Mouse (Mus musculus): ENCODE results near the gene Mitd1. TPM values are rescaled to one million over a fixed set of nuclear protein-coding genes. Genes with fewer than 3 reads are reported as not detected.

The Mitd1 gene
- polyA plus RNA-seq, 1 experiment from 2014 or later = 23.1 TPM

GRCm38 (mm10) chr1:37865401-37866215 is 24.6 kb downstream of the Mitd1 start:
- H3K27ac ChIP-seq (replicated peaks) = peak overlapping the region; percentile 89
- WGBS = 14% methylated on average over 23 of the region's 23 CpGs
- peak overlapping the region; percentile 71 for H3K4me3 ChIP-seq
- H3K9me3 ChIP-seq (replicated peaks) = no peaks in the 10 kb centered on the region
- no peak for DNase-seq (ENCODE audit: low spot score)
- peaks cover 23% of the 10 kb centered on the region for H3K4me1 ChIP-seq
- H3K36me3 ChIP-seq = no peaks in the 10 kb centered on the region
- H3K27me3 ChIP-seq (ENCODE audit: low read depth, poor library complexity, severe bottlenecking) = peaks cover 14% of the 10 kb centered on the region; the same call in 1 of the 2 replicates

- peak overlapping the region; percentile 89 for H3K27ac ChIP-seq (replicated peaks)
- no peaks in the 10 kb centered on the region for H3K36me3 ChIP-seq
- WGBS = under 1% methylated on average over 88 of the region's 90 CpGs
Measured at GRCm38 (mm10) chr1:37864511-37865400, 25.5 kb downstream of the Mitd1 start.

GRCm38 (mm10) chr1:37850696-37851095 is 39.5 kb downstream of the Mitd1 start:
- peaks cover 4% of the 10 kb centered on the region; the same call in 1 of the 2 replicates for H3K36me3 ChIP-seq
- no peak for DNase-seq (ENCODE audit: low spot score)
- no peaks in the 10 kb centered on the region for H3K4me1 ChIP-seq
- H3K9me3 ChIP-seq (replicated peaks) = no peaks in the 10 kb centered on the region
- no peak overlapping the region for H3K27ac ChIP-seq (replicated peaks)
- H3K4me3 ChIP-seq = no peak overlapping the region
- WGBS = 67% methylated on average over 2 of the region's 2 CpGs
- no peaks in the 10 kb centered on the region for H3K27me3 ChIP-seq (ENCODE audit: low read depth, poor library complexity, severe bottlenecking)

More at GRCm38 (mm10) chr1:37864511-37865400, 25.5 kb downstream of the Mitd1 start:
- Histone ChIP-seq H3K4me1 (peaks cover 23% of the 10 kb centered on the region), H3K4me3 (peak overlapping the region; percentile 71), H3K27me3 (ENCODE audit: low read depth, poor library complexity, severe bottlenecking) (peaks cover 11% of the 10 kb centered on the region; the same call in 1 of the 2 replicates), H3K9me3 (replicated peaks) (no peaks in the 10 kb centered on the region)
- peak; percentile 99 for DNase-seq (ENCODE audit: low spot score)

- no peaks in the 10 kb centered on the region for H3K36me3 ChIP-seq
- no peak for DNase-seq (ENCODE audit: low spot score)
- no peaks in the 10 kb centered on the region for H3K4me1 ChIP-seq
- H3K27me3 ChIP-seq (ENCODE audit: low read depth, poor library complexity, severe bottlenecking) = no peaks in the 10 kb centered on the region
- no peak overlapping the region for H3K27ac ChIP-seq (replicated peaks)
- no peak overlapping the region for H3K4me3 ChIP-seq
- H3K9me3 ChIP-seq (replicated peaks) = no peaks in the 10 kb centered on the region
- 83% methylated on average over 8 of the region's 8 CpGs for WGBS
Measured at GRCm38 (mm10) chr1:37846878-37847277, 43.3 kb downstream of the Mitd1 start.

- peaks cover 15% of the 10 kb centered on the region for H3K36me3 ChIP-seq
- no peaks in the 10 kb centered on the region; the same call in 1 of the 2 replicates for H3K9me3 ChIP-seq (replicated peaks)
- no peak overlapping the region for H3K4me3 ChIP-seq
- H3K27ac ChIP-seq (replicated peaks) = no peak overlapping the region
- DNase-seq (ENCODE audit: low spot score) = no peak
- no peaks in the 10 kb centered on the region for H3K4me1 ChIP-seq
- H3K27me3 ChIP-seq (ENCODE audit: low read depth, poor library complexity, severe bottlenecking) = no peaks in the 10 kb centered on the region
- WGBS = 65% methylated on average over 2 of the region's 2 CpGs
Measured at GRCm38 (mm10) chr1:37831681-37832080, 58.5 kb downstream of the Mitd1 start.

Other genes starting within 250 kb of the Mitd1 start
- 0.73 and 0.75 TPM in 2 replicates for gene 2010300C02Rik, start 170.3 kb downstream of the Mitd1 start, polyA plus RNA-seq (2016; fragmentation: Nextera tagmentation; extraction: Ambion mirVana)
- gene Tsga10, start 24.0 kb downstream of the Mitd1 start, polyA plus RNA-seq (2016; fragmentation: Nextera tagmentation; extraction: Ambion mirVana) = 11.0 and 15.0 TPM in 2 replicates
- gene Lipt1, start 18.7 kb downstream of the Mitd1 start, polyA plus RNA-seq (2016; fragmentation: Nextera tagmentation; extraction: Ambion mirVana) = 7.3 and 8.9 TPM in 2 replicates
- gene Mrpl30, start 66 bp upstream of the Mitd1 start, polyA plus RNA-seq (2016; fragmentation: Nextera tagmentation; extraction: Ambion mirVana) = 245 and 251 TPM in 2 replicates
- not detected in 2 replicates for gene Lyg2, start 26.1 kb upstream of the Mitd1 start, polyA plus RNA-seq (2016; fragmentation: Nextera tagmentation; extraction: Ambion mirVana)
- gene Lyg1, start 67.3 kb upstream of the Mitd1 start, polyA plus RNA-seq (2016; fragmentation: Nextera tagmentation; extraction: Ambion mirVana) = not detected in 2 replicates
- 154 and 160 TPM in 2 replicates for gene Txndc9, start 107.5 kb upstream of the Mitd1 start, polyA plus RNA-seq (2016; fragmentation: Nextera tagmentation; extraction: Ambion mirVana)
- gene Eif5b, start 107.6 kb upstream of the Mitd1 start, polyA plus RNA-seq (2016; fragmentation: Nextera tagmentation; extraction: Ambion mirVana) = 24.7 and 24.9 TPM in 2 replicates
- 32.9 and 36.7 TPM in 2 replicates for gene Rev1, start 239.4 kb upstream of the Mitd1 start, polyA plus RNA-seq (2016; fragmentation: Nextera tagmentation; extraction: Ambion mirVana)

Measured in midbrain, embryonic 10.5 days (tissue).